Mouse (Mus musculus): ENCODE data around the gene Igdcc3. TPM values are rescaled to one million over a fixed set of nuclear protein-coding genes. Genes with fewer than 3 reads are reported as not detected.

The Igdcc3 gene
- total RNA-seq, 1 experiment from 2014 or later = not detected

DNA sequence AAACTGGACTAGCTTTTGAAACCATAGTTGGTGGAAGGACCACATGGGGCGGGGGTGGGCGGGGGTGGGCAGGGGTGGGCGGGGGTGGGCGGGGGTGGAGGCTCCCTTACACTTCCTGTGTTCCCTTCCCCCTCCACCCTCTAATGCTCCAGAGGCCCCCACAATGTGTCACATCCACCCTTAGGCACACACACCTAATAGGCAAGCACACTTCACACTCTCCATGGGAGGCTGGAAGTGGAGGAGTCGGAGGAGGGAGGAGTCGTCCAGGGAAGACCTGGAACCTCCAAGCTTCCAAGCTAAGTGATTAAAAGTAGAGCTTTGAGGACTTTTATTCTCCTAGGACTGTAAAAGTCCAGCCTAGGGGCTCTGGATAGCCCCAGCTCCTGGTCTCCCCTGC is 27.5 kb downstream of the Igdcc3 start:
- no peak for ATAC-seq (replicated peaks; ENCODE audit: insufficient number of reproducible peaks, low FRiP score, low TSS enrichment, poor library complexity, severe bottlenecking)

DNA sequence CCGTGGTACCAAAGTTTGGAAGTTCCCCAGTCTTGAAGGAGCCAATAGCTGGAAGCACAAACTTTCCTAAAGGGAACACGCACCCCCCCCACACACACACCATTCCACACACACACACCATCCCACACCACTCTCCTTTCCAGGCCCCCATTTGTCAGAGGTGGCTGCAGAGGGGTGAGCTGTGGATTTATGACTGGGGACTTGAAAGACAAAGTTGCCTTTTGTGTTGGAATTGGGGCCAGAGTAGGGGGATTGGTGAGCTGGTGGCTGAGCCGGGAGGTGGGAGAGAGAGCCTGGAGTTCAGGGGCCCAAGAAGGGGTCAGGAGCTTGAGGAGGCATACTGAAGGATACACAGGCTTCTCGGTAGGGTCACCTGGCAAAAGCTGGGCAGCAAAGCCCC is 28.0 kb downstream of the Igdcc3 start:
- ATAC-seq (replicated peaks; ENCODE audit: insufficient number of reproducible peaks, low FRiP score, low TSS enrichment, poor library complexity, severe bottlenecking) = no peak

DNA sequence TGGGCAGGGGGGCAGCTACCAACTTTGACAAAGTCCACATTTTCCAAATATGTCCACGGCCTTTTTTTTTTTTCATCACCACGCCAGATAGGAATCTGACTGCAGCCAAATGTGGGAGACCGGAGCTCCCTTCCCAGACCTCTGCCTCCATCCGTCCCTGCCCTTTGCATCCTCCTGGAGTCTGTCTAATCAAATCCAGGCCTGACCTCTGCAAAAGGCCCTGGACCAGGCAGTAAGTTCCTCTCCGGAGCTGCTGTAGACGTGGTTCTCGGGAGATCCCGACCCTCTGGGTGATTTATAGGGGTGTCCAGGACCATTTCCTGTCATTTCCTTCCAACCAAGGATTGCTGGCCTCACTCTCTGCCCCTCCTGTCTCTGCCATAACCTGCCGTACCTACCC is 31.7 kb downstream of the Igdcc3 start:
- no peak for ATAC-seq (replicated peaks; ENCODE audit: insufficient number of reproducible peaks, low FRiP score, low TSS enrichment, poor library complexity, severe bottlenecking)

DNA sequence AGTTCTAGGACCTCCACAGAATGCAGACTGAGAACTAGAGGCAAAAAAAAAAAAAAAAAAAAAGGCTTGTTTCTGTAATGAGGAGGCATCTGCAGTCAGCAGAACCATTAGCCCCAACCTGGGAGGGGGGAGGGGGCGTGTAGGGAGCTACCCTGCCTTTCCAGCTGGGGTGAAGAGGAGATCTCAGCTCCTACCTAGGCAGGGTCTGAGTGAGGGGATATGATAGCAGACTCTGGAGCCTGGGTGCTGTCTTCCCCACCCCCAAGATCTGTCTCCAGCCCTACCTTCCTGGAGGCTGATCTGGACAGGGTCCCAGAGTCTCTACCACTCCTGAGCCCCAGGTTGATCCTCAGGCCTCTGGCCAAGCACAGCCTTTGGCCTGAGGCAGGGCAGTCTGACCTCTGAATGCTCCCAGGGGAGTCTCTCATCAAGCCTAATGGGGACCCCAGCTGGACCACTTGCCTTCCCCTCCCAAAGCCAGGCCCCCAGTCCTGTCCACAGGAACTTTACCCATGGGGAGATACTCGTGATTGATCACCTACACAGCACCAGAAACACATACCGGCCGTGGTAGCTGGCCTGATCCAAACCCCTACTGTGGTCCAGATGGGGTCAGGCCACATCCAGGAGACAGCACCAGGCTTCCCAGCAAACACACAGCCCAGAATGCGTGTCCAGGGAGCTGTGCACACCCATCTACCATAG is 34.4 kb downstream of the Igdcc3 start:
- ATAC-seq (replicated peaks; ENCODE audit: insufficient number of reproducible peaks, low FRiP score, low TSS enrichment, poor library complexity, severe bottlenecking) = no peak

DNA sequence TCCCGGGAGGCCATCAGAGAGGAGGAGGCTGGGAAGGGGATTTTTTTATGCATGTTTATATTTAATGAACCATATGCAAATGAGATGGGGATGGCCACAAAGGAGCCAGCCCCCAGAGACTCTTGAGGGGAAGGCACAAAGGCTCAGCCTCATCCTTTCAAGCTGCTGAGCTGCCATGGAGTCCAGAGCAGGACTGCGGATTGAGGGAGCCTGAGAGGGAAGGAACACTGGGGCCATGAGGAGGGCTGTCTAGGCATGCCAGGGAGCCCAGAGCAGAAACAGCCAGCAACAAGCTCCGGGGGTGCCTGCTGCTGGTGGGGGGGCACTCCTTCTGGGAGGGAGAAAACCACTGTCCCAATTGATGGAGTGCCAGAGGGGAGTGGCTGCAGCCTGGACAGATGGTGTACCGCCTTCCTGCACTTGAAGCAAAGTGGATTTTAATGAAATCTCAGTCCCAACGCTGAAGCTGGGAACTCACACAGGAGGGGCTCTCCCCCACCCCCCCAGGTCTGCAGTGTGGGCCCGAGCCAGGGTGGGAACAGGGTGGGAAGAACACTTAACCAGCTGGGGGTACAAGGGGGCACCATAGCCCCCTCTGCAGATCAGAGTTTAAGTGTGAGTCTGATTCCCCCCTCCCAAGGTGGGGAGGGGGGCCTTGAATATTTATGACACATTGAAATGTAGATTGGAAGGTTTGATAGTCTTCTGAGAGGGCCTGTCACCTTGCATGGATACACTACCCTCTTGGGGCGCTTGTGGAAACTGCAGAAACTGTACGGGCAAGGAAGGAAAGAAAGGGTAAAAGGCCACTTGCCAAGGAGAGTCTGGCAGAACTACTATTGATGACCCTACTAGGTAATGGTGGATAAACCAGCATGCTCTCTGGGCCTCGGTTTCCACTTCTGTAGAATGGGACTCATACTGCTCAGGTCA is 35.2 kb downstream of the Igdcc3 start:
- ATAC-seq (replicated peaks; ENCODE audit: insufficient number of reproducible peaks, low FRiP score, low TSS enrichment, poor library complexity, severe bottlenecking) = no peak

DNA sequence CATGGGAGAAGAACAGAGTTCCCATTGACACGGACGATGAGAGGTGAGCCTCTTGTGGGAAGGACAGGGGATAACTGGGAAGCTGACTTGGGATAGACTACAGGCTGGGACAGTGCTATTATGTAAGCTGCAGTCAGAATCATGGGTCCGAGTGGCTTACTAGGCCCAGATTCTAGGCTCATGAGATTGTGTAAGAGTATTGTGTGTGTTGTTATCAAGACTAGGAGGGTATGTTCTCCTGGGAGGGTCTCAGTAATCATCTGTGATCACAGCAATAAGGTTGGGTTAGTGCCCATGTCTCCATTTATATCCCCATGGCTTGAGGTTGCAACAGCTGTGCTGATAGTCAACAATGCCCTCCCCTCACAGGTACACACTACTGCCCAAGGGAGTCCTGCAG is 36.5 kb downstream of the Igdcc3 start:
- no peak for ATAC-seq (replicated peaks; ENCODE audit: insufficient number of reproducible peaks, low FRiP score, low TSS enrichment, poor library complexity, severe bottlenecking)

DNA sequence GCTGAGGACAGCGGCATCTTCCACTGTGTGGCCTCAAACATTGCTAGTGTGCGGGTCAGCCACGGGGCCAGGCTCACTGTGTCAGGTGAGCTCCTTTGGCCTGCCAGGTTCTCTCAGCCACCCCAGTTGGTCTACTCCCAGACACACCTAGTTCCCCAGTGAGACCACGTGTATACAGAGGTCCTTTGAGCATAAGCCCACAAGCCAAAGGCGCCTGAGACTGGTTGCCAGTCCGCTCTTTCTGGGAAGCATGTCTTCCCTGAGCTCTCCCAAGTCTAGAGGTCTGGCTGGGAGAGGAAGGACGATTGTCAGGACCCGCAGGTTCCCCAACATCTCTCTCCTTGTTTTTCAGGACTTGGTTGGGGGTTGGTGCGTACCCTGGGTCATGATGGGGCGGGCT is 36.9 kb downstream of the Igdcc3 start:
- ATAC-seq (replicated peaks; ENCODE audit: insufficient number of reproducible peaks, low FRiP score, low TSS enrichment, poor library complexity, severe bottlenecking) = no peak

DNA sequence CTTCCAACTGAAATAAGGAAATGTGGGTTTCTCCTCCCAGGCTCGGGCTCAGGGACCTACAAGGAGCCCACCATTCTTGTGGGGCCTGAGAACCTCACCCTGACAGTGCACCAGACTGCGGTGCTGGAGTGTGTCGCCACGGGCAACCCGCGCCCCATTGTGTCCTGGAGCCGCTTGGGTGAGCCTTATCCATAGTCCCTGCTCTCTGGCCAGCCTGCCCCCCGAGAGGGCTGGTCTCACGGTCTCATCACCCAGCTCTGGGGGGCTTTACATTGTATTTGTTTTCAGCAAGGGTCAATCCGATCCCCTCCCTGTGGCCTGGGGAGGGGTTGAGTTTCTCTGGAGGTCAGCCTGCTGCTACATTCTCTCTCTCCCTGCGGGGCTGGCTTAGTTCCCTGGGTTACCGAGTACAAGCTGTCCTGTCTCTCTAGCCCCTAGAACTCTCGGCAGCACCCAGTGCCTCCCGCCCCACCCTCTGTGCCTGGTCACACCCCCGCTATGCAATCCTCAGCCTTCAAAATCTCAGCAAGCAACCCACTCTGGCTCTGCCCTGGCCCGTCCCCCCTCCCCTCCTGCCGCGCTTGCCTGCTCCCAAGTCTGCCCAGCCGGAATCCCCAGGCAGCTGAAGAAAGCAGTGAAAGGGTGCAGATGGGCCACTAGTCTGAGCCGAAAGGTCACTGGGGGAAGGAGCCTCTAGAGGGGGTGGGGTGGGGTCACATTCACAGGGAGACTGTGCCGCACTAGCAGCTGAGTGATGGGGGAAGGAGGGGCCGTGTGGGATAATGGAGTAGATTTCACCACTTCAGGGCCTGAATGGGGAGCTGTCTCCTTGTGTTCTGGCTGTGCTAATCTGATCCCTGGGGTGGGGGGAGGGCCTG is 37.6 kb downstream of the Igdcc3 start:
- no peak for ATAC-seq (replicated peaks; ENCODE audit: insufficient number of reproducible peaks, low FRiP score, low TSS enrichment, poor library complexity, severe bottlenecking)

DNA sequence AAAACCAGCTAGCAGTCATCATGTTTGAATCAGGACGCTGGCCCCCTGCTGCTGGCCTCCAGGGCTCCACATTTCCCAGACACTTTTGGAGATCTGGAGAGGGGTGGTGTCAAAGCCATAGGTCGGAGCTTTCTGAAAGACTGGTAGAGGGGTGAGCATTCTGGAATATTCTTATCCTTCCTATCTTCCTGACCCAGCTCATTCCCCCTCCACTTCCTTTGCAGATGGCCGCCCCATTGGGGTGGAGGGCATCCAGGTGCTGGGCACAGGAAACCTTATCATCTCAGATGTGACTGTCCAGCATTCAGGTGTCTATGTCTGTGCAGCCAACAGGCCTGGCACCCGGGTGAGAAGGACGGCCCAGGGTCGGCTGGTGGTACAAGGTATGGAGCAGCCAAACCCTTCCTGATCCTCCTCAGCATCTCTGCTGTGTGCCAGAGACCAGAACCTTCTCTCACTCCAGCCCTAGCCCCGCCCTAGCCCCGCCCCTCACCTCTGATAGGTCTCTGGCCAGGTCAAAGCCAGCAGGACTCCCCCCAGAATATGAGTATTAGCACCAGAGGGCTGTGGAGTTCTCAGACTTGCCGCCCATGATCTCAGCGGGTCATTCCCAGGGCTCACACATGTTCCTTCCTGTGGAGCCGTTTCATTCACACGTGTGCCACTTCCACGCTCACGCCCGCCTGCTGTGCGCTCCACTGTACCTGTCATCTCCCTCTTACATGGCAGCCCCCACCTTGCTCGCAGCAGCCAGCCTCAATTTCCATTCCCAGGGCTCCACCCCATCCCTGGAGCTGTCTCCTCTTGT is 39.0 kb downstream of the Igdcc3 start:
- no peak for ATAC-seq (replicated peaks; ENCODE audit: insufficient number of reproducible peaks, low FRiP score, low TSS enrichment, poor library complexity, severe bottlenecking)

DNA sequence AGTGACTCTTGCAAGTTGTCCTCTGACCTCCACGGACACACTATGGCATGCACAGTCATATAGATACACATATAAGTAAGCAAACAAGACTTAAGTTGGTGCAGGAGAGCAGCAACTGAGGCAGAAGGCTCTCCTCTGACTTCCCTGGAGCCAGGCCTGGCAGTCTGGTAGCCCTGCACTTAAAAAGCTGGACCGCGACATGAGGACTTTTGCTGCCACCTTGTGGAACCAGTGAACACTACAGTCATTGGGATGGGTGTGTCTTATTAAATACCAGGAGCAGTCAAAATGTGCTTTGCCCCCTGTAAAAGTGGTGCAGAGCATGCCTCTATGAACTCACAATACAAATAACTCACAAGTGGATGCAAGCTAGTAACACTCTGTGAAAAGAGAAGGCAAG is 47.6 kb downstream of the Igdcc3 start:
- ATAC-seq (replicated peaks; ENCODE audit: insufficient number of reproducible peaks, low FRiP score, low TSS enrichment, poor library complexity, severe bottlenecking) = peak; percentile 92

DNA sequence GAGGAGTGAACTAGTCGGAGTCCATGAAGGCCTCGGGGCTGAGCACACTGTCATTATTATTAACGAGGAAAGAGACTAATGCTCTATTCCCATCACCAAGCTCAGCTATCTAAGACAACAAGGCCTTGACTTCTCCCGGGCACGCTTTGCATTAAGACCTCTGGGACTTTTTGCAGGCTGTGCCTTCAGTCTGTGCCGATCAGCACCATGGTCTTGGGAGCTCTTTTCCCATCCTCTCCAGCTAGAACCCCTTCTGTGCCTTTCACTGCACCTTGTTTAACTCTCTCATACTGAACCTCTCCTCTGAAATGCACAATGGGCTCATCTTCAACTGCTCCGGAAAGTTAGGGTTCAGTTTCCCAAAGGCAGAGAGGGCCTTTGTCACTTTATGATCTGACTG is 49.3 kb downstream of the Igdcc3 start:
- ATAC-seq (replicated peaks; ENCODE audit: insufficient number of reproducible peaks, low FRiP score, low TSS enrichment, poor library complexity, severe bottlenecking) = no peak

DNA sequence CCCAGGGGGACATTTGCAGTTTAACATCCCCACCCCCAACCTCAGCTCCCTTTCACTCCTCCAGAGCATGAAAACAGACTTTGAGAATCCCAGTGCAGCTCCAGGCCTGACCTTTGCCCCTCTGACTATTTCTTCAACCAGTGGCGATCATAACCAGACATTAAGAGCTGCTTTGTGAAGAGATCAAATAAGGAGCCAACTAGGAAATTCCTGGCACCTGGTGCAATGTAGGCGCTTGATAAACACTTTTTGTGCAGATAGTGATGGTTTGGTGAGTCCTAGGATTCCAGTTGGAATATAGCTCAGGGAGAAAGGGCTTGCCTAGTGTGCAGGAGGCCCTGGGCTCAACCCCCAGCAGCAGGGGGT is 50.4 kb downstream of the Igdcc3 start:
- ATAC-seq (replicated peaks; ENCODE audit: insufficient number of reproducible peaks, low FRiP score, low TSS enrichment, poor library complexity, severe bottlenecking) = no peak

DNA sequence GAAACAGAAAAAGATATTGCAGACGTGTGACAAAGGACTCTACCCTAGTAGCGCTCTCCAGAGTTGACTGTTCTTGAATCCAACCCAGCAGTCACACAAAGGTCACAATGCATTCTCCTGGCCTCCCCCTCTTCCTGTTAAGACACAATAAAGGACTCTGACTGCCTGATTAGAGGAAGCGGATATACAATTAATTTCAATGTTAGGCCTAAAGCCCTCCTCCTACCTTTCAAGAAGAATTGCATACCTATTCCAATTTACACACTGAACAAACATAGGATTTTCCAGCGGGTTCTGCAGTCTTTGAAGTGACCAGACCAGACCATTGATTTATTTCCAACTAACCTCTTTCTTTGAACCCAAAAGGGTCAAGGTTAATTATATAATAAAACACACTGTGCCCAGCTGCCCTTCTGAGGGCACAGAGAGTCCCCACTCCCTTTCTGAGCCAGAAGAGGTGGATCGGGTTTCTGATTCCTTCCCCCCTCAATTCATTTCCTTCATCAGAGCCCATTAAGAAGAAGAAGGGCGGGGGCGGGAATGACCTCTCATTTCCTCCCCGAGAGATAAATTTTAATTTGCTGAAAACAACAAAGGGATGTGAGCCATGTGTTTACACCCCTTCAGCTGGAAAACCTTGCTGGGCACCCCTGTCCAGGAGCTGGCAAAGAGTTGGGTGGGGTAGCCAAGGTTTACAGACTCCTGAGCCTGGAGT is 50.9 kb downstream of the Igdcc3 start:
- ATAC-seq (replicated peaks; ENCODE audit: insufficient number of reproducible peaks, low FRiP score, low TSS enrichment, poor library complexity, severe bottlenecking) = no peak

DNA sequence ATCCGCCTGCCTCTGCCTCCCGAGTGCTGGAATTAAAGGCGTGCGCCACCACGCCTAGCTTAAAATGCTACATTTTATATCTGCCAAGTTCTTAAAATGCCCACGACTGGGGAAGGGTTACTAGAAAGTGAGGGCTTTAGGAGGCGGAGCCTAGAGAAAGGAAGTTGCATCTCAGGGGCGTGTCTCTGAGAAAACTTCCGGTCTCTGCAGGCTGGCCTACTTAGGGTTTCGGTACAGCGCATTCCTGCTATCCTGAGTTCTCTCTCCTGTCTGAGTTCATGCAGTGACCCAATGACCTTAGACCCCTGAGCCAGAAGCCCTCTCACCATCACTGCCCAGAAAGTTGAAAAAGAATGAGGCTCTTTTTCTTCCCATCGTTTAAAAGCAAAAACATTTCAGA is 52.2 kb downstream of the Igdcc3 start:
- ATAC-seq (replicated peaks; ENCODE audit: insufficient number of reproducible peaks, low FRiP score, low TSS enrichment, poor library complexity, severe bottlenecking) = no peak

DNA sequence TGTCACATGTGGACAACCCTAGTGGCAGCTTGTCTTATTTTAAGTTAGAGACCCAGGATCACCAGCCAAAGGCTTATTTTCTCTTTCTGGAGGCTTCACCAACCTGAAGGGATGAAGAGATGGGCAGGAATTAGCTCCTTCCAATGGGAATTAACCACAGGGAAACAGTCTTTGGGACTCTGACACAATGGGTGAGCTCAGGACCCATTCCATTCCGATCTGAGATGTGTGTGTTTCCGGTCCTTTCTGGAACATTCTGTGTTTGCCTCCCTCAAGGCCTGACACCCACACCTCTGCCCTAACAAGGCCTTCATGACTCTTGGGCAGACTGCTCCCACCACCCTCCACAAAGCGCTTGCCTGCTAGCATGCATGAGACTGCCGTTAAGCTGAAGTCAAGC is 54.1 kb downstream of the Igdcc3 start, which contains the start of gene Parp16:
Parp16 (plus strand) TSS at position 301 of the 400 bp plus-strand sequence.
- no peak for ATAC-seq (replicated peaks; ENCODE audit: insufficient number of reproducible peaks, low FRiP score, low TSS enrichment, poor library complexity, severe bottlenecking)

DNA sequence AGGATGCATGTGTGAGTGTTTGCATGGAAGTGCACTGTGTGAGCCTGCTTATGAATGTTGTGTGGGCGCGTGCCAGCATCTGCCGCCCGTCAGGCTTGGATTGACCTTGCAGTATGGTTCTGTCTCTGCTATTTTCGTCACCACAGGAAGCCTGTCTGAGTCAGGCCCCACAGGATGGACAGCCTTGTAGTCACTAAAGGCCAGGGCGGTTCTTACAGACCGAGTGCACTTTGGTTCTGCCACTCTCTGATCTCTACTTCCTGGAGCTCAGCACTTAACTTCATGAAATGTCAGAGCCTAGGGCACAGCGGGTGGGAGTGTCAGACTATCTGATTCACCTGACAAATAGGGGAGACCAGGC is 54.6 kb downstream of the Igdcc3 start:
- ATAC-seq (replicated peaks; ENCODE audit: insufficient number of reproducible peaks, low FRiP score, low TSS enrichment, poor library complexity, severe bottlenecking) = peak; percentile 64

DNA sequence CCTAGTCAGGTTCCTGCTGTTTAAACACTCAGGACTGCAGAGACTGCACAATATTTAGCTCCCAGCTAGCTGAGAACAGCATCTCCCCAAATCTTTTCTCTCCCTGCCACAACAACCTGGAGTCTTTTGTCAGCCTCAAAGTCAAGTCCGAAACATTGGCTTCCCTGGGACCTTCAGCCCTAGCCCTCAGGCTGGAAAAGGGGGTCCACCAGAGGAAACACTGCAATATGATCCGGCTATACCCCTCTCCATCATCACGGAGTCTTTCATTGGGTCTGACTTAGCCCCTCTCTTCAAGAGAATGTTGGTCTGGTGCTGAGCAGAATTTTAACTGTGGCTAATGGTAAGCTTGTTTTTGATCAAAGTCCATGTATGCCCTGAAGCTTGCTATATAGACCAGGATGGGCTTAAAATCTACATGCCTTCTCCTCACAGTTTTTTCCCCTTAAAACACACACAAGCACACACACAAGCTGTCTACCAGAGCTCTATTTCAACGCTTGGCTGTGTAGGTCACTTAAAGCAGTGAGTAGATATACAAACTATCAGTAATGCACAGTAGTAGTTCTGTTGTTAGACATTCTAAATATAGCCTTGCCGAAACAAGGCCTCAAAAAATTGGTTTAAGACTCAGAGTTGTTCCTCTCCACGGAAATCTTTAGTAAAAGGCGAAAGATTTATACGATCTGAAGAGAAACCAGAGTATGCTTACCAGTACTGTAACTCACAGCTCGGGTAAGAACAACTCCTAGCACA is 55.2 kb downstream of the Igdcc3 start:
- ATAC-seq (replicated peaks; ENCODE audit: insufficient number of reproducible peaks, low FRiP score, low TSS enrichment, poor library complexity, severe bottlenecking) = peak; percentile 31
